Comparison of ENCODE assay signal across 29 mouse cellular contexts in the genomic region with DNA sequence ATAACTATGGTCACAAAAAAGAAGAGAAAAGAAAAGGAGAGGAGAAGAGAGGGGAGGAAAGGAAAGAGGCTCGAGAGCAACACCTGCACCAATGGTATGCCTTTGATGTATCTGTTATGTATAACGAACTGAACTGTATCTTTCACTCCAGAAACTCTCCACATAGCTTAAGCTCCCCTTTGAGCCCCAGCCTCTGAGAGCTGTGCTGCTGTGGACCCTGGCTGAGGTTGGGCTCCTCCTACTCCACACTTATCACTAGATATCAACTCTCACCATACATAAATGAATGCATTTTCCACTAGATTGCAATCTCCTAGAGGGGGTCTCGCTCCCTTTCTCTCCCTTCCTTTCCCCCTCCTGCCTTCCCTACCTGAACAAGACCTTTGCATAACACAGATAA. TPM values are rescaled to one million over a fixed set of nuclear protein-coding genes. Genes with fewer than 3 reads are reported as not detected.
A peak's percentile ranks its signal among the peaks of the same experiment; 100 is the strongest.
DNase-seq lines count a peak whose midpoint lies in the region; ATAC-seq and TF ChIP-seq lines count a peak whose summit lies in the region.
"Had no signal": no experiment of that assay in that cellular context is flagged by ENCODE, and none has a peak within 500 bp of the region (broad histone marks: within the 10 kb centered on the region; RNA-seq: fewer than 3 reads in every experiment).

No protein-coding gene starts in this region.

- TF ChIP-seq CTCF in heart, postnatal 0 days (IDR thresholded peaks at IDR 0.05; ENCODE audit: low read depth): no peak
- TF ChIP-seq CTCF in MEL (IDR thresholded peaks at IDR 0.05 in 2 of 3, conservative IDR thresholded peaks at IDR 0.05 in 1 of 3; ENCODE audit: control insufficient read depth in 1 of 3, insufficient read depth in 1 of 3, low read depth in 2 of 3, low read length in 3 of 3, poor library complexity in 1 of 3, severe bottlenecking in 1 of 3): no peak

- no peak overlapping the region for H3K4me3 ChIP-seq in heart, postnatal 0 days (ENCODE audit: low read depth, low read length)
- no peak overlapping the region for H3K4me3 ChIP-seq in heart, embryonic 11.5 days (ENCODE audit: low read depth, low read length)
- H3K4me3 ChIP-seq in MEL (ENCODE audit: control insufficient read depth in 1 of 2, insufficient read depth in 1 of 2, low read depth in 2 of 2, low read length in 2 of 2): no peak overlapping the region
- no peak overlapping the region for H3K4me3 ChIP-seq in midbrain, embryonic 14.5 days (replicated peaks; ENCODE audit: low read depth, low read length)
- H3K4me3 ChIP-seq: embryonic facial prominence, embryonic 12.5 days; forebrain, embryonic 10.5 days; forebrain, embryonic 15.5 days; heart, embryonic 12.5 days; hindbrain, embryonic 12.5 days; intestine, embryonic 15.5 days; left cerebral cortex, adult 2 months; limb, embryonic 13.5 days; midbrain, embryonic 12.5 days; neural tube, embryonic 13.5 days had no signal

- no peak overlapping the region for H3K9ac ChIP-seq in heart, postnatal 0 days (replicated peaks; ENCODE audit: low read depth, low read length)
- no peak overlapping the region for H3K9ac ChIP-seq in heart, embryonic 11.5 days (ENCODE audit: low read depth, low read length)
- H3K9ac ChIP-seq in MEL (ENCODE audit: control insufficient read depth, low read depth, low read length, poor library complexity, severe bottlenecking): no peak overlapping the region
- no peak overlapping the region for H3K9ac ChIP-seq in midbrain, embryonic 14.5 days (replicated peaks; ENCODE audit: low read length)
- H3K9ac ChIP-seq: embryonic facial prominence, embryonic 12.5 days; forebrain, embryonic 15.5 days; heart, embryonic 12.5 days; hindbrain, embryonic 12.5 days; intestine, embryonic 15.5 days; limb, embryonic 13.5 days; midbrain, embryonic 12.5 days; neural tube, embryonic 13.5 days had no signal

- peaks cover 8% of the 10 kb centered on the region for H3K79me2 ChIP-seq in MEL (ENCODE audit: control insufficient read depth, insufficient read depth, low read length, poor library complexity)

- peaks cover 4% of the 10 kb centered on the region; the same call in 1 of the 2 replicates for H3K36me3 ChIP-seq in heart, postnatal 0 days (replicated peaks; ENCODE audit: control insufficient read depth, insufficient read depth, low read length)
- no peaks in the 10 kb centered on the region for H3K36me3 ChIP-seq in heart, embryonic 11.5 days (ENCODE audit: control insufficient read depth, insufficient read depth, low read length)
- peaks cover 0 to 39% of the 10 kb centered on the region in 2 experiments; a peak in 2 of 4 replicates for H3K36me3 ChIP-seq in MEL (ENCODE audit: control insufficient read depth in 1 of 2, insufficient read depth in 2 of 2, low read length in 2 of 2)
- H3K36me3 ChIP-seq in midbrain, embryonic 14.5 days (ENCODE audit: control insufficient read depth, insufficient read depth, low read length): no peaks in the 10 kb centered on the region
- H3K36me3 ChIP-seq: embryonic facial prominence, embryonic 12.5 days; forebrain, embryonic 15.5 days; heart, embryonic 12.5 days; hindbrain, embryonic 12.5 days; intestine, embryonic 15.5 days; midbrain, embryonic 12.5 days; neural tube, embryonic 13.5 days had no signal

- WGBS in heart, postnatal 0 days: 59% methylated on average over 3 of the region's 3 CpGs
- 66% methylated on average over 3 of the region's 3 CpGs for WGBS in heart, embryonic 11.5 days (ENCODE audit: insufficient replicate concordance)
- 63% methylated on average over 3 of the region's 3 CpGs for WGBS in midbrain, embryonic 14.5 days

- H3K27ac ChIP-seq in heart, postnatal 0 days (ENCODE audit: low read depth): peak overlapping the region; percentile 53; the same call in 1 of the 2 replicates
- no peak overlapping the region for H3K27ac ChIP-seq in heart, embryonic 11.5 days (ENCODE audit: low read depth, low read length)
- H3K27ac ChIP-seq in MEL (ENCODE audit: control insufficient read depth, low read depth, low read length): no peak overlapping the region
- H3K27ac ChIP-seq in midbrain, embryonic 14.5 days (replicated peaks; ENCODE audit: low read depth, low read length): no peak overlapping the region
- H3K27ac ChIP-seq: embryonic facial prominence, embryonic 12.5 days; forebrain, embryonic 10.5 days; forebrain, embryonic 15.5 days; hindbrain, embryonic 12.5 days; hindbrain, postnatal 0 days; intestine, embryonic 15.5 days; left cerebral cortex, adult 2 months; limb, embryonic 13.5 days; midbrain, embryonic 12.5 days; neural tube, embryonic 13.5 days had no signal

- no peak for DNase-seq in heart, postnatal 0 days (ENCODE audit: low spot score)
- no peak for DNase-seq in MEL (ENCODE audit: low read depth, low spot score)
- DNase-seq in thymus, adult 18-20 months: peak; percentile 54 to 75
- DNase-seq in thymus, postnatal 25 days: peak; percentile 76
- DNase-seq in cerebellum, postnatal 4 days (ENCODE audit: low spot score in 2 of 2): no peak
- no peak for DNase-seq in T-cell, adult 2 months (ENCODE audit: low spot score)
- DNase-seq in midbrain, embryonic 14.5 days: no peak
- DNase-seq: adrenal gland, postnatal 10 days; cerebellum, adult 9-10 months; cerebellum, postnatal 36 days; embryo, embryonic 11 days; gastrocnemius, postnatal 25 days; heart, adult 18-20 months; heart, postnatal 36 days; kidney, postnatal 25 days; lung, postnatal 36 days had no signal

- peaks cover 6% of the 10 kb centered on the region; the same call in 1 of the 2 replicates for H3K4me1 ChIP-seq in heart, postnatal 0 days (ENCODE audit: control insufficient read depth, insufficient read depth)
- H3K4me1 ChIP-seq in heart, embryonic 11.5 days (ENCODE audit: control insufficient read depth, insufficient read depth, low read length): peaks cover 4% of the 10 kb centered on the region; the same call in 1 of the 2 replicates
- peaks cover 15 to 19% of the 10 kb centered on the region in 2 experiments for H3K4me1 ChIP-seq in MEL (ENCODE audit: control insufficient read depth in 1 of 2, insufficient read depth in 2 of 2, low read length in 2 of 2)
- H3K4me1 ChIP-seq in midbrain, embryonic 14.5 days (ENCODE audit: control insufficient read depth, insufficient read depth, low read length): peaks cover 5% of the 10 kb centered on the region
- H3K4me1 ChIP-seq: embryonic facial prominence, embryonic 12.5 days had no signal

- H3K4me2 ChIP-seq in heart, postnatal 0 days (ENCODE audit: low read depth, low read length): no peak overlapping the region; the same call in 1 of the 2 replicates
- no peak overlapping the region for H3K4me2 ChIP-seq in heart, embryonic 11.5 days
- H3K4me2 ChIP-seq in midbrain, embryonic 14.5 days (ENCODE audit: low read length): no peak overlapping the region
- H3K4me2 ChIP-seq: embryonic facial prominence, embryonic 12.5 days; forebrain, embryonic 15.5 days; heart, embryonic 12.5 days; hindbrain, embryonic 12.5 days; intestine, embryonic 15.5 days; limb, embryonic 13.5 days; midbrain, embryonic 12.5 days; neural tube, embryonic 13.5 days had no signal

- no peak for ATAC-seq in heart, postnatal 0 days (ENCODE audit: insufficient read depth, low read depth)
- no peak for ATAC-seq in heart, embryonic 11.5 days (replicated peaks; ENCODE audit: insufficient number of reproducible peaks, low FRiP score, low TSS enrichment)
- ATAC-seq in midbrain, embryonic 14.5 days (ENCODE audit: low FRiP score, low TSS enrichment): no peak
- ATAC-seq: activated CD4-positive, CD25-positive, alpha-beta regulatory T cell, adult 4 months; forebrain, embryonic 15.5 days; hindbrain, postnatal 0 days had no signal

- no peaks in the 10 kb centered on the region for H3K9me3 ChIP-seq in heart, postnatal 0 days (replicated peaks; ENCODE audit: control insufficient read depth, low read length)
- no peaks in the 10 kb centered on the region for H3K9me3 ChIP-seq in heart, embryonic 11.5 days (replicated peaks; ENCODE audit: control insufficient read depth, low read length)
- no peaks in the 10 kb centered on the region for H3K9me3 ChIP-seq in MEL (replicated peaks; ENCODE audit: insufficient read depth, low read length)
- H3K9me3 ChIP-seq in midbrain, embryonic 14.5 days (ENCODE audit: control insufficient read depth, low read length): no peaks in the 10 kb centered on the region
- H3K9me3 ChIP-seq: embryonic facial prominence, embryonic 12.5 days; forebrain, embryonic 10.5 days; forebrain, embryonic 15.5 days; heart, embryonic 12.5 days; hindbrain, embryonic 12.5 days; intestine, embryonic 15.5 days; limb, embryonic 13.5 days; midbrain, embryonic 12.5 days; neural tube, embryonic 13.5 days had no signal

- no peak for TF ChIP-seq RAD21 in MEL (IDR thresholded peaks at IDR 0.05; ENCODE audit: low read depth, low read length)

- no peak for TF ChIP-seq POLR2A in MEL (IDR thresholded peaks at IDR 0.05; ENCODE audit: control insufficient read depth in 1 of 2, insufficient read depth in 1 of 2, low read depth in 1 of 2, low read length in 2 of 2, poor library complexity in 1 of 2)

- no peaks in the 10 kb centered on the region for H3K27me3 ChIP-seq in heart, postnatal 0 days (ENCODE audit: control insufficient read depth, insufficient read depth, low read length)
- H3K27me3 ChIP-seq in heart, embryonic 11.5 days (ENCODE audit: control insufficient read depth, insufficient read depth, low read length): no peaks in the 10 kb centered on the region
- H3K27me3 ChIP-seq in MEL (ENCODE audit: control insufficient read depth in 1 of 2, insufficient read depth in 2 of 2, low read length in 2 of 2): no peaks in the 10 kb centered on the region
- H3K27me3 ChIP-seq in midbrain, embryonic 14.5 days (ENCODE audit: control insufficient read depth, insufficient read depth, low read length): no peaks in the 10 kb centered on the region
- H3K27me3 ChIP-seq: embryonic facial prominence, embryonic 12.5 days; forebrain, embryonic 15.5 days; heart, embryonic 12.5 days; hindbrain, embryonic 12.5 days; intestine, embryonic 15.5 days; limb, embryonic 13.5 days; midbrain, embryonic 12.5 days; neural tube, embryonic 13.5 days had no signal

- no peak for TF ChIP-seq EP300 in heart, postnatal 0 days (IDR thresholded peaks at IDR 0.05; ENCODE audit: low read depth)
- TF ChIP-seq EP300 in MEL (IDR thresholded peaks at IDR 0.05; ENCODE audit: low read depth in 1 of 2, low read length in 2 of 2): peak in 1 of 2 experiments; percentile 15; a peak in 1 of 4 replicates

RNA-seq across cellular contexts. Expression of gene Dnajb4, which starts 6.1 kb away (rescaled TPM):
- 52.9 and 54.5 TPM in 2 replicates for total RNA-seq in heart, postnatal 0 days (2014; rRNA removed; ENCODE audit: low replicate concordance)
- 60.1 TPM in 2 replicates for polyA plus RNA-seq in heart, postnatal 0 days (2015; fragmentation: Nextera tagmentation; extraction: Ambion mirVana)
- 46.2 and 49.0 TPM in 2 replicates for polyA plus RNA-seq in heart, embryonic 11.5 days (2014; fragmentation: Nextera tagmentation; extraction: Ambion mirVana)
- total RNA-seq in MEL (2012; rRNA removed): 13.3 and 14.6 TPM in 2 replicates
- polyA plus RNA-seq in MEL (2012; ENCODE audit: insufficient read depth in 1 of 2, insufficient read length in 2 of 2, low read depth in 1 of 2, low replicate concordance in 2 of 2, missing spikeins in 1 of 2): 10 to 100 TPM in 1 of 2 experiments, not detected in 1; 10.7 TPM
- 39.5 and 41.3 TPM in 2 replicates for polyA plus RNA-seq in midbrain, embryonic 14.5 days (2014; fragmentation: Nextera tagmentation; extraction: Ambion mirVana)

RNA-seq across cellular contexts. Expression of gene Fubp1, which starts 6.2 kb away (rescaled TPM):
- total RNA-seq in heart, postnatal 0 days (2014; rRNA removed; ENCODE audit: low replicate concordance): 71.2 and 131 TPM in 2 replicates
- polyA plus RNA-seq in heart, postnatal 0 days (2015; fragmentation: Nextera tagmentation; extraction: Ambion mirVana): 72.9 and 80.7 TPM in 2 replicates
- polyA plus RNA-seq in heart, embryonic 11.5 days (2014; fragmentation: Nextera tagmentation; extraction: Ambion mirVana): 158 TPM in 2 replicates
- 202 and 251 TPM in 2 replicates for total RNA-seq in MEL (2012; rRNA removed)
- 100 to 1,000 TPM in 1 of 2 experiments, not detected in 1; 196 TPM for polyA plus RNA-seq in MEL (2012; ENCODE audit: insufficient read depth in 1 of 2, insufficient read length in 2 of 2, low read depth in 1 of 2, low replicate concordance in 2 of 2, missing spikeins in 1 of 2)
- polyA plus RNA-seq in midbrain, embryonic 14.5 days (2014; fragmentation: Nextera tagmentation; extraction: Ambion mirVana): 219 and 279 TPM in 2 replicates

RNA-seq across cellular contexts. Expression of gene Gipc2, which starts 38.0 kb away (rescaled TPM):
- not detected in 2 replicates for total RNA-seq in heart, postnatal 0 days (2014; rRNA removed; ENCODE audit: low replicate concordance)
- polyA plus RNA-seq in heart, postnatal 0 days (2015; fragmentation: Nextera tagmentation; extraction: Ambion mirVana): 3.3 and 3.6 TPM in 2 replicates
- 3.8 and 4.4 TPM in 2 replicates for polyA plus RNA-seq in heart, embryonic 11.5 days (2014; fragmentation: Nextera tagmentation; extraction: Ambion mirVana)
- 0.27 and 0.62 TPM in 2 replicates for total RNA-seq in MEL (2012; rRNA removed)
- under 1 TPM in 1 of 2 experiments, not detected in 1; 0.78 TPM for polyA plus RNA-seq in MEL (2012; ENCODE audit: insufficient read depth in 1 of 2, insufficient read length in 2 of 2, low read depth in 1 of 2, low replicate concordance in 2 of 2, missing spikeins in 1 of 2)
- polyA plus RNA-seq in midbrain, embryonic 14.5 days (2014; fragmentation: Nextera tagmentation; extraction: Ambion mirVana): 9.3 and 11.5 TPM in 2 replicates
- polyA plus RNA-seq: activated CD4-positive, CD25-positive, alpha-beta regulatory T cell, adult 4 months had no signal

Comparison
In these comparisons a context has a peak if more than half of its experiments do, and no peak if none do; other contexts are left out.
1. DNase-seq: peak in thymus, adult 18-20 months (2 of 2) and thymus, postnatal 25 days (single experiment); none in heart, postnatal 0 days (single experiment), MEL (single experiment), cerebellum, postnatal 4 days (0 of 2), T-cell, adult 2 months (single experiment) and midbrain, embryonic 14.5 days (single experiment).